Mouse (Mus musculus) olfactory bulb, adult 2 months (tissue): ENCODE measurements around the gene Zfp14.

Experiments
- CTCF ChIP-seq: fragments of 200-500 bp; IDR thresholded peaks from 2 replicates; pipeline ENCODE4 v1.5.1; 2012; ENCODE audit warnings: low read depth, mild to moderate bottlenecking, low read length, moderate library complexity; ENCODE audit not compliant: insufficient read depth
- POLR2A ChIP-seq: fragments of 200-500 bp; IDR thresholded peaks from 2 replicates; pipeline ENCODE4 v1.6.1; 2012; ENCODE audit warnings: mild to moderate bottlenecking, low read depth, low read length, moderate library complexity; ENCODE audit not compliant: insufficient read depth

DNA sequence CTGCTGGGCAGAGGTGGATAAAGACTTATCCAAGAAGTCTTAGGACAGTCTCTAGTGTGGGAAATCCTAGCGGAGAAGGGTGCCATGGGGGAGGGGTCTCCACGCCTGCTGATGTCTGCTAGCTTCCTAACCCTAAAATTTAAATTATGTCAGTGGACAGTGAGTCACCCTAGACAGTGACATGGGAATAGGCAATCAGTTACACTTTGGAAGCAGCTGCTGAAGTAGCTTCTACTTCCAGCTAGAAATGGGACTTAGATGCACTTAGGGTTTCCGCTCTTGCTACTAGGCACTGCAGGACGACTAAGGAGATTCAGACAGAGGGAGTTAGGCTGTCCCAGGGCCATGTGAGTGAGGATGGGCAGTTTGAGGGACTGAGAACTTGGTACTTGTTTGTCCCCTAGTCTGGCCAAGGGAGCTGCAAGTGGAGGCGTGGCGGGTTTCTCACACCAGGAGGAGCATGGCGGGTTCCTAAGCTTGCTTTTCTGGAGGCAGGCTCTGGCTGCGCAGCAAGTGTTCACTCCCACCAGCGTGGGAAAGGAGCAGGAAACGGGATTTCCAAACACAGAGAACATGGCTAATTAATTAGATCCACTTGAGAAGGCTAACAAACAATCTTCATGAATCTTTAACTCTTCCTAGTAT lies 40.5 kb downstream of the Zfp14 start:
- TF ChIP-seq CTCF (no peak), POLR2A (no peak)
